Mouse (Mus musculus): ENCODE data around the gene Cad.

GRCm38 (mm10) chr5:31023254-31023653 lies 31.3 kb upstream of the Cad start:
- TF ChIP-seq CTCF (conservative IDR thresholded peaks at IDR 0.05; ENCODE audit: insufficient read depth, insufficient read length, low read depth, low read length) (no peak), POLR2A (IDR thresholded peaks at IDR 0.05; ENCODE audit: low read depth, low read length) (no peak)
